Mouse (Mus musculus): ENCODE measurements around the gene Gm28168.
"Not testable (repeated sequence)": the region's sequence is repeated elsewhere in the genome, so short reads cannot be mapped to it uniquely, and the experiment has no call there.

Gm28168 gene

DNA sequence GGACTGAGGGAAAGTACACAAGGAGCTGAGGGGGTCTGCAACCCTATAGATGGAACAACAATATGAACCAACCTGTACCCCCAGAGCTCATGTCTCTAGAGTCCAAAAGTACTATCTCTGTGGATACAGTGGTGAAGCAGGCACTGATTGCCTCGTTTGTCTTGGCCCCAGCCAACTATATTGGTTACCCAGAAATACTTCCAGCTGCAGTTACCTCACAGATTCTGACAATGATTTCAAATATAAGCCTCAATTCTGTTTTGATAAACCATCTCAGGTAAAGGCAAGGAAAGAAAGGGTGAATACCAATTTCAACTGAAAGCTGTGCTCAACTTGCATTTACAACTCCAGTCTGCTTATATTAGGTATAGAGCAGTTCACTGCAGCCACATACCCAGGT is at the start of gene Gm28168:
Gene Gm28168 (plus strand): TSS at position 301 of the 400 bp plus-strand sequence.
- in situ Hi-C loops (cut with MboI; ENCODE audit: unreplicated experiment in 2 of 2), result not testable (repeated sequence)

DNA sequence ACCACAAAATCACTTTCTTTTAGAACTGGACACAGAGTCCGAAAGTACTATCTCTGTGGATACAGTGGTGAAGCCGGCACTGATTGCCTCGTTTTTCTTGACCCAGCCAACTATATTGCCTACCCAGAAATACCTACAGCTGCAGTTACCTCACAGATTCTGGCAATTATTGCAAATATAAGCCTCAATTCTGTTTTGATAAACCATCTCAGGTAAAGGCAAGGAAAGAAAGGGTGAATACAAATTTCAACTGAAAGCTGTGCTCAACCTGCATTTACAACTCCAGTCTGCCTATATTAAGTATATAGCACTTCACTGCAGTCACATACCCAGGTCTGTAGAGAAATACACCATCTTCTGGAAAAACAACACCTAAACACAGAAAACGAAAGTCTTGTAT is 37.8 kb downstream of the Gm28168 start, which contains the start of gene Gm7145:
Gene Gm7145 (plus strand): TSS at position 301 of the 400 bp plus-strand sequence.
- in situ Hi-C loops (cut with MboI; ENCODE audit: unreplicated experiment in 2 of 2), result no loop called here
